Mouse (Mus musculus) ovary, postnatal 36 days (tissue): Measurements from ENCODE around the gene Dnajc6.

Experiments used
- DNase-seq: peaks from one replicate; pipeline ENCODE4 v3.0.0; 2022; ENCODE audit warnings: low spot score, mixed read lengths

The Dnajc6 gene

GRCm38 (mm10) chr4:101507571-101508422 lies 11.3 kb downstream of the Dnajc6 start:
- DNase-seq, result peak; percentile 21

DNA sequence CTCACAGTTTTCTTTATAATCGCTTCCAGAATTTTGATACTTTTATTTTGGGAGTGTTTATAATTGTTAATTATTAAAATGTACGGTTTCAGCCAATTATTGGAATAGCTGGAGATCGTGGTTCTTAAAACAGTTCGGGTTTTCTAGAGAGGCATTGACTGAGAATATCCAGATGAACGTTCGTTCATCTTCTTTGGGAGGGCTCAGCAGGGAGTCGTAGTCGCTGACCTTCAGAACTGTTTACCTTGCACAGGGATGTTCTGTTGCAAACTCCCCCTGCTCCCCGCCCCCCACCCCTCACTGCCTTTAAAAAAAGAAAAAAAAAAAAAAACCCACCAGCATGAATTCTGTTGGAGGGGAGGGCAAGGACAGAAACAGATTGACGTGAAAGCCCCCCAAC lies 12.0 kb downstream of the Dnajc6 start:
- no peak for DNase-seq

DNA sequence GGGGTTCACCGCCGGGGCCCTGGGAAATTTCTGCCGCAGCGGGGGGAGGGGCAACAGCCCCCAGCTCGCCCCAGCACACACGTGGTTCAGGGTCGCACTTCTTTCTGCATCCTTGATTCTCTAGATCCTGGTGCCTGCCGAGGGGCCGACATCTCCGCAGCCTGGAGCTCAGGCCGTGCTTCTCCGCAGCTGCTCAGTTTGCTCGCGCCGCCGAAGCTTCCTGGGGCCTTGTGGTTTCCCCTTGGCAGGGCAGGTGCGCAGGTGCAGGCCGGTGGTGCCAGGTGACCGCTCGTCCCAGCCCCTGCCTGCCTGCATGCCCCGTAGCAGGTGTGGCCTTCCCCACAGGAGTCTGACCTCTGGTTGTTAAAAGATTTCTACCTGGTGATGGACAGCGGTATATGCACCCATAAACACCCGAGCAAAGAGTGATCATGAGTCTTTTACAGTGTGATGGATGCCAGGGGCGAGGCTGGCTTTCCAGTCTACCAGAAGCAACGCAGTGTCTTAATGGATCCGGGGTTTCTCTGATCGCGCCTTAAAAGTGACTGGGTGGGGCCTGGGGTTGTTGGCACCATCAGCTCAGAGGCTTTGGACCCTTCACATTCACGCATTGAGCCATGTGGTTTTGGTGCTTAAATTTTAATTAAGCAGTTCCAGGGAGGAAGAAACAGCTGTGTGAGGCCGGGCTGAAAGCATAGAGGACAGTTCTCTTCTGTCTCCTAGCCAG lies 12.6 kb downstream of the Dnajc6 start:
- DNase-seq, result peak; percentile 27

DNA sequence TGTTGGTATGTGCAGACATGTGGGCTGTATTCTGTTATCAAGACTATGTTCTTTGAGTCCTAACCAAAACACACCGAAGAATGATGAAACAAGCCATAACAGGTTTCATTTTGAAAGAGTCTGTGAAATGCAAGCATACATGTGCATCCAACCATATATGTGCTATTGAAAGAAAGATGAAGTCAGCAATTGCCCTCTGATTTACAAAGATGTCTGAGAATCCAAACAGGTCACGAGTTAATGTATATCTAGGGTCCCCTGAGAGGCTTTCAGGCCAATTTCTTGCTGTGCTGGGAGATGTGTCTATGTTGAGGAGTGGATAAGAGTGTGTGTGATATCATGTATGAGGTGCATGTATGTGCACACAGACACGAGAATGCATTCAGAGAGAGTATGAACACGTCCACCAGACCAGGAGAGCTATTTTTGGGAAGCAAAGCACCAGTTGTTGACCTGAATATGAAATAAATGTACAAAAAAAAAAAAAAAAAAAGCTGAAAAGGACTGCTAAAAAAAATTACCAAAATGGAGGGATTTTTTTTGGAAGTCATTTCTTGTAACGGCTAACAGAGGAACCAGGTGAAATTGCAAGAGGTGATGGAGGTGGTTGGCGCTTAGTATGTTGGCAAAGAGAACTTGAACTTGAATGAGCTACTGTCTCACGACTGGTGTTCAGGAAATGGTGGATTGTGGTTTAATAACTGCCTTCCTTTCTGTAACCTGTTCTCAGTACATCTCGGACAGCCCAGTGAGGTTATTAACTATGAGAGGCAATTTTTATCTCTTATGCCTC lies 13.9 kb downstream of the Dnajc6 start:
- no peak for DNase-seq

GRCm38 (mm10) chr4:101510904-101511210 lies 14.4 kb downstream of the Dnajc6 start:
- no peak for DNase-seq

DNA sequence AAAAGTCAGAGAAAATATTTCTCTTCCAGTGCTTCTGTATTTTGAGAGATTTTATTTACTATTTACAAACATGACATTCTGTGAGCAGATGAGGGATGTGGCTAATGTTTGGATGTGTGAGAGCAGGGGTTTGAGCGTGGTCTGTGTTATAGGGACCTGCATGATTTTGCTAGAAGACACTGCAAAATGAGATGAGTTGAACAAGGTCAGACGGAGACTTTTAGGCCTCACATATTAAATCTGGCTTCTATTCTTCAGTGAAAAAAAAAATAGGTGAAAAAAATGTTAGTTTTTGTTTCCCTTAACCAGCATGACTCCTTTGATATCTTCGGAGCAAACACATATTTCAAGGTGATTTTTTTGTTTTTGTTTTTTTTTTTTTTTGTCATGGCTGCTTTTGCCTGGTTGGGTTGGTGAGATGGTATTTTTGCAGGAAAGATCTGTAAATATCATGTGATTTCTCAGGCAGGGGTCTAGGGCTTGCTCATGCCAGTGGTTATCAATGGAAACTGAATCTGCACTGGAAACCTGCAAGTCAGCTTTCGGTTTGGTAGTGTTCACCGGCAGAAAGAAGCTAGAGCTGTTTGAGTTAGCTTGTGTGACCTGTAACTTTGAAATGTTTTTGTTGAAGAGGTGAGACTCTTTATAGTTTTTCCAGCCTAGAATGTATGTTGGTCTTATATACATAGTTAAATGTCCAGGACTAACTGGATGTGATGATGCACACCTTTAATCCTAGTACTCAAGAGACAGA lies 15.5 kb downstream of the Dnajc6 start:
- no peak for DNase-seq

- no peak for DNase-seq
Observed at GRCm38 (mm10) chr4:101513251-101513650, 16.8 kb downstream of the Dnajc6 start.

GRCm38 (mm10) chr4:101515853-101516252 lies 19.4 kb downstream of the Dnajc6 start:
- DNase-seq, result no peak

DNA sequence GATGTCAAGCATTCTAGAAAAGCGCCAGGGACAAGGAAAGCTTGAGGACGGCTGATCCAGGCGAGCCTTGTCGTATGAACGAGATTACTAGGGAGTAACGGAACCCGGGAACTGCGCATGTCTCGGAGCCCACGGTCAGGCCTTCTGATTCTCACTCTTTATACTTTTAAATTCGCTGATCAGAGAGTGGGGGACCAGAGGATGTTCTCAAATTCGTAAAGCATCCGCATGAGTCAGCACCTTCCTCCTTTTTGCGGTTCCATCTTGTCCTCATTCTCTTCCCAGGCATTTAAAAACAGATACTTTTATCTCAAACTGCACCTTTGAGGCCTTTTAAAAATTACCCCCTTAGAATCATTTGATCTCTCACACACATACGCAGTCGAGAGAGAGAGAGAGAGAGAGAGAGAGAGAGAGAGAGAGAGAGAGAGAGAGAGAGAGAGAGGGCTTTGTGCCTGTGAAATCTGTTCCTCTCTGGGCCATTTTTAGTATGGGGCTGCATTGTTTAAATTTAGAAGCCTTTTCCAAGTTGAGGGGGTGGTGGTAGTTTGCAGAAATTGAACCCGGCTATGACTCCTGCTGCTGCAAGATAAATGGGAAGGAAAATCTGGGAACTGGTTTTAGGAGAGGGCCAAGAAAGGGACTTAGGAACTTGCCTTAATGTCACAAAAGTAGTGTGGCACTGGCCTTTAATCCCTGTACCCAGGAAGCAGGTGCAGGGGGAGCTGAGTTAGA lies 20.2 kb downstream of the Dnajc6 start:
- no peak for DNase-seq

- no peak for DNase-seq
Observed at GRCm38 (mm10) chr4:101531901-101532300, 35.5 kb downstream of the Dnajc6 start.

DNA sequence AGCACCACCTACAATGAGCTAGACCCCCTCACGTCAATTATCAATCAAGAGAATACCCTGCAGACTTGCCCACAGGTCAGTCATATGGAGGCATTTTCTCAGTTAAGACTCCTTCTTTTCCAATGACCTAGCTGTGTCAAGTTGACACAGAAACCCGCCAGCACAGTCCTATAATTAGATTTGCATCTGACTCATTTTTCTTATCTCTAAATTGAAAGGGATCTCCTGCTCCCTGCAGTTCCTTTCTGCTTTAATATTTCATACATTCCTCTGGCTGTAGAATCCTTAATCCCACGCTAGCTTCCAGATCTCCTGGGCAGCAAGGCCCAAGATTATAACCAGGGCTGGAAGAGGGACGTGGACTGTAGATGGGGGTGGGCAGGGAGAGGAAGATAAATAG lies 44.1 kb downstream of the Dnajc6 start:
- DNase-seq, result no peak

DNA sequence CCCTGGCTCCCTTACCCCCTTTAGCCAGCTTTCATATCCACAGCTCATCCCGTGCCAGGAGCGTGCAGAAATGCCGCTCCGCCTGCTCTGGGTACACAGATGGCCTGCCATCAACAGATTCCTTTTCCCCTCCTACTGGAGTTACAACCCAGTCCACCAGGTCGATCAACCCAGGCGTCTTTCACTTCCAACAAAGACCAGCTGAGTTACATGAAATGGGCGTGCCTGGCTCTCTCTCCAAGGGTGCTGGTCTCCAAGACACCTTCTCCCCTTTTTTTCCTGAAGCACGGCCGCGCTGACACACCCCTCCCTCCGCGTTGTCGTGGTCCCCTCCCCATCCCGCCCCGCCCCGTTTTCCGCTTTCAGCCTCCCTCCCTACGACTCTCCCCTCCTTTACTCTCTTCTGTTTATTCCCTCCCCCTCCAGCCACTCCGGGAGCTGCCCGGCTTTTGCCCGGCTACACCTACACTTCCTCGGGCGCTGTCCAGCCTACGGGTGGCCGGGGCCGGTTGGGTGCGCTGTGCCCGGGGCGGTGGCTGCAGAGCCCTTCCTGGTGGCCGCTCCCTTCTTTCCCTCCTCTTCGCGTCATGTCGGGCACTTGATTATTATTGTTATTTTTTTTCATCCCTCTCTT lies 53.6 kb downstream of the Dnajc6 start:
- peak; percentile 60 for DNase-seq

DNA sequence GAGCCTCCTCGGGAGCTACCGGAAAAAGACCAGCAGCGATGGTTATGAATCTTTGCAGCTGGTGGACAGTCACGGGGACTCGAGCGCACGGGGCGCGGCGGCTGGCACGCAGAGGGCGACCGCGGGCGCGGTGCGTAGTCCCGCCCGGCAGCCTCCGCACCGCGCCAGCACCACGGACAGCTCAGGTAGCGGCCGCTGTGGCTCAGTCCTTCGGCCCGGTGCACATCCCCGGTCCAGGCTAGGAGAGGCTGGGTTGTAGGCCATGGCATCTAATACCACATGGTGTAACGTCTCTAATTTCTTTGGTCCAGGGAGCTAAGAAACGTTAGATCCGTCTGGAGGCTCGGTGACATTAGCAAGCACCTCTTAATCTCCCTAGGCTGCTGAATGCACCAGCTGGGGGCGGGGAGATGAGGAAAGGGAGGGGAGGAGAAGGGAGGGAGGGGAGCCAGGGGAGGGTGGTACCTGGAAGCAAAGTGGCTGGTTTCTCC lies 54.3 kb downstream of the Dnajc6 start:
- peak; percentile 71 for DNase-seq

- no peak for DNase-seq
Observed at GRCm38 (mm10) chr4:101551425-101551824, 55.0 kb downstream of the Dnajc6 start.

GRCm38 (mm10) chr4:101552372-101552771 lies 55.9 kb downstream of the Dnajc6 start:
- DNase-seq, result no peak

- no peak for DNase-seq
Observed at GRCm38 (mm10) chr4:101555016-101555415, 58.6 kb downstream of the Dnajc6 start.

- no peak for DNase-seq
Observed at GRCm38 (mm10) chr4:101560137-101560536, 63.7 kb downstream of the Dnajc6 start.

- no peak for DNase-seq
Observed at GRCm38 (mm10) chr4:101562836-101563235, 66.4 kb downstream of the Dnajc6 start.

- DNase-seq, result no peak
Observed at GRCm38 (mm10) chr4:101563607-101564006, 67.2 kb downstream of the Dnajc6 start.

- DNase-seq, result no peak
Observed at GRCm38 (mm10) chr4:101564746-101565417, 68.4 kb downstream of the Dnajc6 start.
